Mouse (Mus musculus) brain, embryonic 14.5 days (tissue): ENCODE measurements around the gene Nedd8. TPM values are rescaled to one million over a fixed set of nuclear protein-coding genes. Genes with fewer than 3 reads are reported as not detected.
A peak's percentile ranks its signal among the peaks of the same experiment; 100 is the strongest.

Experiments
- DNase-seq: peaks from one replicate; pipeline ENCODE4 v3.0.0-alpha.2; 2011; ENCODE audit warnings: low read depth
- CTCF ChIP-seq: fragments of 200-500 bp; IDR thresholded peaks from 2 replicates; pipeline ENCODE4 v1.5.1; 2012; ENCODE audit warnings: inconsistent platforms, mild to moderate bottlenecking, moderate library complexity, borderline replicate concordance; ENCODE audit not compliant: insufficient read depth, insufficient read length; ENCODE audit errors: extremely low read depth
- POLR2A ChIP-seq: fragments of 200-500 bp; IDR thresholded peaks from 2 replicates; pipeline ENCODE4 v1.6.1; 2012; ENCODE audit warnings: mild to moderate bottlenecking, inconsistent platforms, borderline replicate concordance; ENCODE audit not compliant: poor library complexity, insufficient read depth, insufficient read length, severe bottlenecking; ENCODE audit errors: extremely low read depth
- polyA plus RNA-seq: library from polyadenylated mRNA; depleted of rRNA; stranded (reverse); fragments of >200 nt; gene quantifications from 2 replicates; pipeline ENCODE4 v1.2.3, GENCODE M21; 2012

Nedd8 gene
- polyA plus RNA-seq, 1 experiment: 351 TPM

DNA sequence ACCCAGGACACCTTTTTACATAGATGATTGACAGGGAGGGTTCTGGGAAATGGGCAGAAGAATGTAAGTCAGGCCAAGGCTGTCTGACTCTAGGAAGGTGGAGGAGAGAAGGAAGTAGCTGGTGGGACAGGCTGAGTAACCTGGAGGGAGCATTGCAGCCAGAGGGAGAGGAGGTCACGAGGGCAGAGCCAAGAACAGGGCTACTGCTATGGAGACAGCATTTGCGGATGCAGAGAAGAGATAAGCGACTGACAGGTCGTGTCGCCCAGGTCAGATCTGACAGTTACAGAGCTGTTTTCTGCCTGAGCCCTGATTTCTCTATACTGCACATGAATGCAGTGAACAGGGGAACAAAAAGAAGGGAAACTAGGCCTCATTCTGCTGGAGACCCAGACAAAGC, 35.5 kb upstream of the Nedd8 start:
- no peak for TF ChIP-seq POLR2A
- no peak for TF ChIP-seq CTCF
- DNase-seq: no peak

DNA sequence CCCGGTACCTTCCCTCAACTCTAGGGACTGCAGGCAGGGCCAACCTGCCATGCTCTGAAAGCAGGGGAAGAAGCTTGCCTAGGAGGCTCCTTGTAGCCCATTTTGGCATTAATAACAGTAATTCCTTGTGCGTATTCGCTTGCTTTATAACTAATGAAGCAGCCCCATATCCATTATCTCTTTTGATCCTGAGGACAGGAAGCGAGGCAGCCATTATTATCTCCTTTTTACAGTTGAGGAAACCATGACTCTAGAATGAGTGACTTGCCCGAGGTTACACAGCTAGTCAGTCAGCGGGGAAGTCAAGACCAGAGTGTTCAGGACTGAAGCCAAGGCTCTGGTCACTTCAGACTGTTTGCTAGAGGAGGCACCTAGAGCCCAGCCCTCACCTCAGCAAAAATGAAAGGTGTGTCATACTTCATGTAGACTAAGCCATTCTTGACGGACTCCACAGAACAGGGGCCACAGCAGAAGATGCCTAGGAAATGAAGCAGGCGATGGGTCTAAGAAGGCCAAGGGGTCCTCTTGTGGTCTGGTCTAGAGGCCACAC, 34.2 kb upstream of the Nedd8 start:
- no peak for TF ChIP-seq CTCF
- TF ChIP-seq POLR2A: no peak
- DNase-seq: no peak

GRCm38 (mm10) chr14:55702761-55703160, 30.8 kb upstream of the Nedd8 start:
- DNase-seq: no peak

GRCm38 (mm10) chr14:55701131-55701530, 29.2 kb upstream of the Nedd8 start:
- DNase-seq: no peak
- TF ChIP-seq CTCF: no peak
- TF ChIP-seq POLR2A: no peak

More at GRCm38 (mm10) chr14:55702761-55703160, 30.8 kb upstream of the Nedd8 start:
- no peak for TF ChIP-seq POLR2A

- TF ChIP-seq CTCF (no peak), POLR2A (no peak)
- no peak for DNase-seq
Measured at GRCm38 (mm10) chr14:55697226-55697625, 25.3 kb upstream of the Nedd8 start.

DNA sequence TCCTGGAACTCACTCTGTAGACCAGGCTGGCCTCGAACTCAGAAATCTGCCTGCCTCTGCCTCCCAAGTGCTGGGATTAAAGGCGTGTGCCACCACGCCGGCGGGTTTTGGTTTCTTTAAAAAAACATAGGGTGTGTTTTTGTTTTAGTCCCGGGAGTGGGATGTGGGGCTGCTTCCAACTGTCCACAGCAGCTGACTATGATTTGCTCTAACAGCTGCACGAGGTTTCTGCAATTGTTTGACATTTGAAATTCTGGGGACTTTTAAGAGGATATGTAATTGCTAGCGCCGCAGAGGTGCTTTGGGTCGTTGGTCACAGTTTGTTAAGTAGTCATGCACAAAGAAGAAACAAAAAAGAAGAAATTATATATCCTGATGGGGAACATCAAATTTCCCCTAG, 17.5 kb upstream of the Nedd8 start:
- no peak for TF ChIP-seq POLR2A
- no peak for TF ChIP-seq CTCF
- DNase-seq: no peak

- no peak for DNase-seq
- TF ChIP-seq CTCF: no peak
- TF ChIP-seq POLR2A: no peak
Measured at GRCm38 (mm10) chr14:55682118-55682493, 10.2 kb upstream of the Nedd8 start.

- DNase-seq: peak; percentile 99
- peak; percentile 88 for TF ChIP-seq CTCF
- TF ChIP-seq POLR2A: no peak
Measured at GRCm38 (mm10) chr14:55681160-55682117, 9.5 kb upstream of the Nedd8 start, which contains the start of gene Tinf2. Tinf2 (minus strand) TSS chr14:55681820.

- no peak for TF ChIP-seq CTCF
- no peak for TF ChIP-seq POLR2A
Measured at GRCm38 (mm10) chr14:55677615-55678014, 5.7 kb upstream of the Nedd8 start.

GRCm38 (mm10) chr14:55672741-55673060, 777 bp upstream of the Nedd8 start:
- no peak for DNase-seq
- TF ChIP-seq POLR2A (no peak), CTCF (no peak)

More at GRCm38 (mm10) chr14:55677615-55678014, 5.7 kb upstream of the Nedd8 start:
- DNase-seq: no peak

GRCm38 (mm10) chr14:55671486-55671832, 465 bp downstream of the Nedd8 start:
- DNase-seq: no peak
- no peak for TF ChIP-seq CTCF
- TF ChIP-seq POLR2A: no peak

DNA sequence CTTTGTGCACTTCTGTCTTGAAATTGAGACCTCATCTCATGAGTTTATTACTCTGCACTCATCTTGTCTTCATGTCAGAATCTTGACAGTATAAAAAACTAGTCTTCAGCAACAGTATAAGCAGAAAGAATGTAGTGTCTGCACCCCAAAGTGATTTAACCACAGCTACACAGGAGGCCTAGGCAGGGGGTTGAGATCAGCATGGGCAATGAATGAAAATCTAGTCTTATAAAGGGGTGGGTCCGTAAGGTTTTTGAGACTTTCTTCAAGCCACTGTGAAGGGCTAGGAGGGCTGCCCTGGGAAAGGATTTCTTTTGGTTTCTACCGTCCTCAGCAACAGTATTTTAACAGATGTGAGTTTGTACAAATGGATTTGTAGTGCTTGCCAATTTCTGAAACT, 11.3 kb downstream of the Nedd8 start:
- TF ChIP-seq CTCF: no peak
- TF ChIP-seq POLR2A: no peak
- no peak for DNase-seq
